Mouse (Mus musculus): Measurements from ENCODE around the gene Bag1. TPM values are rescaled to one million over a fixed set of nuclear protein-coding genes. Genes with fewer than 3 reads are reported as not detected.

Bag1 gene
- polyA plus RNA-seq, 1 experiment from 2014 or later, result 218 TPM

GRCm38 (mm10) chr4:40923087-40923651 lies 24.9 kb downstream of the Bag1 start:
- Histone ChIP-seq H3K4me2 (ENCODE audit: low read depth, low read length) (no peak overlapping the region), H3K27me3 (ENCODE audit: control insufficient read depth, insufficient read depth, low read length) (no peaks in the 10 kb centered on the region), H3K9me3 (replicated peaks; ENCODE audit: control insufficient read depth, low read length) (no peaks in the 10 kb centered on the region), H3K4me1 (ENCODE audit: control insufficient read depth, insufficient read depth, low read length) (peaks cover 10% of the 10 kb centered on the region), H3K9ac (ENCODE audit: low read length) (no peak overlapping the region), H3K4me3 (ENCODE audit: low read length) (no peak overlapping the region), H3K36me3 (ENCODE audit: control insufficient read depth, insufficient read depth) (no peaks in the 10 kb centered on the region), H3K27ac (ENCODE audit: low read length) (no peak overlapping the region)
- no peak for ATAC-seq (replicated peaks; ENCODE audit: extremely low read depth, insufficient read depth, low FRiP score)
- 65% methylated on average over 6 of the region's 6 CpGs for WGBS

DNA sequence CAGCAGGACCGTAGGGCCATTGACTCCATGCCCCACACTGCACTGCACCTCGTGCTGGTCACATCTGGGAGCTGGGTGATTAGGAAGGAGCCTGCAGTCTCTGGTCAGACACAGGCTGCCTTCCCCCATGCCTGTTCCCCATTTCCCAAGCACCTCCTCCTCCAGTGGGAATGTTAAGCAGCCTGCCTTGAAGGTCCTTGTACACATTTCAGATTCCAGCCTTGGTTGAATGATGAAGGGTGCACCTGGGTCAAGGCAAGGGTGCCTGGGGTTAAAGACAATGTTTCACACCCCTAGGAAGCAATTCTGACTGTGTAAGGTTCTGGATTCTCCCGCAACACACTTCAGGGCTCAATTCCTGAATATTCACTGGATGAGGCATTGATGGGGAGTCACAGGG lies 26.8 kb downstream of the Bag1 start:
- 70% methylated on average over 3 of the region's 3 CpGs for WGBS
- peaks cover 10% of the 10 kb centered on the region for H3K4me1 ChIP-seq (ENCODE audit: control insufficient read depth, insufficient read depth, low read length)
- no peak overlapping the region for H3K9ac ChIP-seq (ENCODE audit: low read length)
- no peak for ATAC-seq (replicated peaks; ENCODE audit: extremely low read depth, insufficient read depth, low FRiP score)
- H3K36me3 ChIP-seq (ENCODE audit: control insufficient read depth, insufficient read depth), result no peaks in the 10 kb centered on the region
- no peak overlapping the region for H3K4me3 ChIP-seq (ENCODE audit: low read length)
- H3K4me2 ChIP-seq (ENCODE audit: low read depth, low read length), result no peak overlapping the region
- no peaks in the 10 kb centered on the region for H3K9me3 ChIP-seq (replicated peaks; ENCODE audit: control insufficient read depth, low read length)
- H3K27me3 ChIP-seq (ENCODE audit: control insufficient read depth, insufficient read depth, low read length), result no peaks in the 10 kb centered on the region
- H3K27ac ChIP-seq (ENCODE audit: low read length), result no peak overlapping the region

DNA sequence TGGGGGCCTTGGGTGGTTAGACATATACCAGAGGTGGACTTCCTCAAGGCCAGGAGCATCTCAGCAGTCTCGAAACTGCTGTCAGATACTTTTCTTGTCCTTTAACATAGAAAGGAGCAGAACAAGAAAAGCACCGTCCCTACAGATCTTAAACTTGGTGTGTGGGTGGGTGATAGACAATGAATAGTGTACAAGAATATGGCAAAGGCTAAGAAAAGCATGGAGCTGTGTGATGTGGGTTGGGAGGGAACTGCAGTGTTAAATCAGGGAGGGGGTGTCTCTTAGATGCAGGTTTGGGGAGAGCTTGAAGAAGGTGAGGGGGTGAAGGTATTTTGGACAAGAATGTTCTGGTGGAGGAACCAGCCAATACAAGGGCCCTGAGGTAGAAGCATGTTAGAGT lies 27.5 kb downstream of the Bag1 start:
- no peak for ATAC-seq (replicated peaks; ENCODE audit: extremely low read depth, insufficient read depth, low FRiP score)

DNA sequence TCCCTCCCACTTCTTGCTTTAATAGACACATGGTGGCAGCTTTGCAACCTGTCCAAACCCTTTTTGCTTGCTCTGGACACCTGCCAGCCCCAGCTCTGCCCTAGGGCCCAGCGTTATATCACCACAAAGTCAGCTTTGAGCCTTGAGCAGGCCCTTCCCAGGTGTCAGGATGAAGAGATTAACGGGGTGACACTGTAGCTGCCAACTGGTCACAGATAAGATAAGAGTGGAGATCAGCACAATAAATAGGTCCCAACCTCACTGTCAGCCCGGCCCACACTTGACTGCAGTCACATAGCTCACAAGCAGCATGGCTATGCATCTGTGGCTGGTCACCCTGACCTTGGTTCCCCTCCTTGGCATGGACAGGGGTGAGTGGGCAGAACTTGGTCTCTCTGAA lies 28.3 kb downstream of the Bag1 start, which contains the start of gene Spink4:
Spink4 (plus strand) TSS at position 268 of the 400 bp plus-strand sequence.
- Histone ChIP-seq H3K4me3 (ENCODE audit: low read length) (no peak within 1 kb of the TSS), H3K27me3 (ENCODE audit: control insufficient read depth, insufficient read depth, low read length) (no peaks in the 10 kb centered on the region), H3K36me3 (ENCODE audit: control insufficient read depth, insufficient read depth) (no peaks in the 10 kb centered on the region), H3K9ac (ENCODE audit: low read length) (no peak within 1 kb of the TSS; the same call in 1 of the 2 replicates), H3K4me2 (ENCODE audit: low read depth, low read length) (no peak within 1 kb of the TSS), H3K4me1 (ENCODE audit: control insufficient read depth, insufficient read depth, low read length) (peaks cover 10% of the 10 kb centered on the region), H3K9me3 (replicated peaks; ENCODE audit: control insufficient read depth, low read length) (no peaks in the 10 kb centered on the region), H3K27ac (ENCODE audit: low read length) (peak within 1 kb of the TSS; percentile 69)
- ATAC-seq (replicated peaks; ENCODE audit: extremely low read depth, insufficient read depth, low FRiP score), result peak; percentile 80
- 7% methylated on average over 3 of the region's 3 CpGs for WGBS

More for the DNA sequence above, 27.5 kb downstream of the Bag1 start:
- peaks cover 10% of the 10 kb centered on the region for H3K4me1 ChIP-seq (ENCODE audit: control insufficient read depth, insufficient read depth, low read length)
- no peak overlapping the region for H3K4me2 ChIP-seq (ENCODE audit: low read depth, low read length)
- H3K27ac ChIP-seq (ENCODE audit: low read length), result no peak overlapping the region; the same call in 1 of the 2 replicates
- H3K27me3 ChIP-seq (ENCODE audit: control insufficient read depth, insufficient read depth, low read length), result no peaks in the 10 kb centered on the region
- no peak overlapping the region for H3K9ac ChIP-seq (ENCODE audit: low read length)
- H3K4me3 ChIP-seq (ENCODE audit: low read length), result no peak overlapping the region
- H3K9me3 ChIP-seq (replicated peaks; ENCODE audit: control insufficient read depth, low read length), result no peaks in the 10 kb centered on the region
- no peaks in the 10 kb centered on the region for H3K36me3 ChIP-seq (ENCODE audit: control insufficient read depth, insufficient read depth)
- 76% methylated on average over 2 of the region's 2 CpGs for WGBS

DNA sequence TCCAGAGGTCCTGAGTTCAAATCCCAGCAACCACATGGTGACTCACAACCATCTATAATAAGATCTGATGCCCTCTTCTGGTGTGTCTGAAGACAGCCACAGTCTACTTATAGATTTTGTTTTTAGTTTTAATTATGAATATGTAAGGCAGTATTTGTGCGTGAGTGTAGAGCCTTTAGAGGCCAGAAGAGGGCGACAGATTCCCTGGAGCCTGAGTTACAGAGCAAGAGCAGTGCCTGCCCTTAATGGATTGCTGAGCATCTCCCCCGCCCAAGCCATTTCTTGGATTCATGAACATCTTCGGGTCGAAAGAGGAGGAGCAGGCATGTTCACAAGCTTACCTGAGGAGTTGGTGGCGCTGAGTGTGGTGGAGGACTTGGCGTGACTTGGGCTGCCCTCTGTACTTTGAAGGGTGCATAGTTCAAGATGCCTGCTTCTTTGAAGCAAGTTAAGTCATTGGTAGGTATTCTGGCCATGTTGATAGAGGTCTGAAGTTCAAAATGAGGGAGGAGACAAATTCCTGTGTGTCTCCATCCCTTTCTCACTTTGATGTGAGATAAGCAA lies 31.4 kb downstream of the Bag1 start:
- WGBS, result 90% methylated on average over 7 of the region's 7 CpGs
- no peaks in the 10 kb centered on the region for H3K27me3 ChIP-seq (ENCODE audit: control insufficient read depth, insufficient read depth, low read length)
- H3K36me3 ChIP-seq (ENCODE audit: control insufficient read depth, insufficient read depth), result no peaks in the 10 kb centered on the region
- peaks cover 10% of the 10 kb centered on the region for H3K4me1 ChIP-seq (ENCODE audit: control insufficient read depth, insufficient read depth, low read length)
- no peaks in the 10 kb centered on the region for H3K9me3 ChIP-seq (replicated peaks; ENCODE audit: control insufficient read depth, low read length)
- H3K9ac ChIP-seq (ENCODE audit: low read length), result no peak overlapping the region
- no peak for ATAC-seq (replicated peaks; ENCODE audit: extremely low read depth, insufficient read depth, low FRiP score)
- no peak overlapping the region for H3K4me2 ChIP-seq (ENCODE audit: low read depth, low read length)
- H3K27ac ChIP-seq (ENCODE audit: low read length), result no peak overlapping the region
- H3K4me3 ChIP-seq (ENCODE audit: low read length), result no peak overlapping the region

DNA sequence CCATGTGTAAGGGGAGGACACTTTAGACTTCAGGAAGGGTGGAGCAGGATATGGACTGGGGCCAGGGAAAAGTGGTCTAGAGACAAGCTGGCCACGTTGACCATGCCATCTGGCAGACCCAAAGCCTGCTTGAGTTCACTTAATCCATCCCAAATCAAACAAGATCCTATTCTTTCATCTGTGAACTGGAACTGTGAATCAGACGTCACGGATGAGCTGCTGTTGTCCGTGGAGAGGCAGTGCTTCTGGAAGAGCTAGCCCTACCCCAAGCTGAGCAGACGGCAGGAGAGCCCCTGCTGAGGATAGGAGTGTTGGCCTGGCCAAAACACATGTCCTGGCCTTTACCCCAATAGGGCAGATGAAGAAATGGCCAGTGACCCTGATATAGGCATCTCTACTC lies 32.1 kb downstream of the Bag1 start:
- Histone ChIP-seq H3K27ac (ENCODE audit: low read length) (no peak overlapping the region), H3K27me3 (ENCODE audit: control insufficient read depth, insufficient read depth, low read length) (no peaks in the 10 kb centered on the region), H3K4me3 (ENCODE audit: low read length) (no peak overlapping the region), H3K9ac (ENCODE audit: low read length) (no peak overlapping the region), H3K36me3 (ENCODE audit: control insufficient read depth, insufficient read depth) (no peaks in the 10 kb centered on the region), H3K4me1 (ENCODE audit: control insufficient read depth, insufficient read depth, low read length) (peaks cover 10% of the 10 kb centered on the region), H3K4me2 (ENCODE audit: low read depth, low read length) (no peak overlapping the region), H3K9me3 (replicated peaks; ENCODE audit: control insufficient read depth, low read length) (no peaks in the 10 kb centered on the region)
- 68% methylated on average over 5 of the region's 5 CpGs for WGBS
- ATAC-seq (replicated peaks; ENCODE audit: extremely low read depth, insufficient read depth, low FRiP score), result no peak

GRCm38 (mm10) chr4:40914287-40914867 lies 33.7 kb downstream of the Bag1 start:
- Histone ChIP-seq H3K9me3 (replicated peaks; ENCODE audit: control insufficient read depth, low read length) (no peaks in the 10 kb centered on the region), H3K9ac (ENCODE audit: low read length) (no peak overlapping the region), H3K36me3 (ENCODE audit: control insufficient read depth, insufficient read depth) (no peaks in the 10 kb centered on the region), H3K4me1 (ENCODE audit: control insufficient read depth, insufficient read depth, low read length) (peaks cover under 1% of the 10 kb centered on the region; the same call in 1 of the 2 replicates), H3K4me3 (ENCODE audit: low read length) (no peak overlapping the region), H3K4me2 (ENCODE audit: low read depth, low read length) (no peak overlapping the region), H3K27ac (ENCODE audit: low read length) (no peak overlapping the region), H3K27me3 (ENCODE audit: control insufficient read depth, insufficient read depth, low read length) (no peaks in the 10 kb centered on the region)
- ATAC-seq (replicated peaks; ENCODE audit: extremely low read depth, insufficient read depth, low FRiP score), result no peak

DNA sequence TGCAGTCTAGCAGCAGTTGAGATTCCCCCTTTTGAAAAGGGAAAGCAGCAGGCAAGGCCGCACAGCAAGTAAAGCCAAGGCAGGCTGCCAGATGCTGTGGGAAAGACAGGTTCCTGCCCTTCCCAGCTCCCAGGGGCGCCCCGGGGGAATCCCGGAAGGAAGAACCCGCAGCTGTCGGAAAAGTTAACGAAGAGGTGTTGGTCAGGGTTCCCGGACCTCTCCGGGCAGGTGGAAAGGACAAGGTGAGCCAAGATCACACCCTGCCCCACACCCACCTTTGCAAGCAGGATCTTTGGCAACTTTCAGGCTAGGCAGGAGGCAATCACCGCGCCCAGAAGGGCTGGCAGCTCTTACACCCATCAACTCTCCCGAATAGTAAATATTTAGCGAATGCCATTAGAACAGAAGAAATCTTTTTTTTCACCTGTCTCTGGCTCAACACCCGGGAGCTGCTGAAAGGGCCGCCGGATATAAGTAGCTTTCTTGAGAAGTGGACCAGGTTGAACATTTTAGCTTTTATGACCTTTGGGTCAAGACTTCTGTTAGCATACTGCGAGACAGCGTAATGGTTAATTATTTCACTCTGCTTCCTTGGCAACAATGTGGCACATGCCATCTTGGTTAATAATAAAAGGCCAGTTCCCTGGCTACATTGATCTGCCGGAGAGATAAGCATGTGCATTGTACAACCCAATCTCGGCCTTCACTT lies 39.7 kb downstream of the Bag1 start:
- Histone ChIP-seq H3K9me3 (replicated peaks; ENCODE audit: control insufficient read depth, low read length) (no peaks in the 10 kb centered on the region), H3K4me3 (ENCODE audit: low read length) (no peak overlapping the region), H3K27me3 (ENCODE audit: control insufficient read depth, insufficient read depth, low read length) (no peaks in the 10 kb centered on the region), H3K4me2 (ENCODE audit: low read depth, low read length) (peak overlapping the region; percentile 37), H3K9ac (ENCODE audit: low read length) (peak overlapping the region; percentile 49), H3K4me1 (ENCODE audit: control insufficient read depth, insufficient read depth, low read length) (peaks cover 8% of the 10 kb centered on the region; the same call in 1 of the 2 replicates), H3K27ac (ENCODE audit: low read length) (peak overlapping the region; percentile 59), H3K36me3 (ENCODE audit: control insufficient read depth, insufficient read depth) (no peaks in the 10 kb centered on the region)
- WGBS, result 39% methylated on average over 20 of the region's 20 CpGs
- ATAC-seq (replicated peaks; ENCODE audit: extremely low read depth, insufficient read depth, low FRiP score), result no peak

GRCm38 (mm10) chr4:40906298-40906697 lies 41.8 kb downstream of the Bag1 start:
- Histone ChIP-seq H3K9ac (ENCODE audit: low read length) (no peak overlapping the region), H3K27me3 (ENCODE audit: control insufficient read depth, insufficient read depth, low read length) (no peaks in the 10 kb centered on the region), H3K4me3 (ENCODE audit: low read length) (no peak overlapping the region), H3K36me3 (ENCODE audit: control insufficient read depth, insufficient read depth) (no peaks in the 10 kb centered on the region), H3K4me2 (ENCODE audit: low read depth, low read length) (no peak overlapping the region), H3K9me3 (replicated peaks; ENCODE audit: control insufficient read depth, low read length) (no peaks in the 10 kb centered on the region), H3K27ac (ENCODE audit: low read length) (no peak overlapping the region), H3K4me1 (ENCODE audit: control insufficient read depth, insufficient read depth, low read length) (peaks cover 8% of the 10 kb centered on the region; the same call in 1 of the 2 replicates)
- 8% methylated on average over 1 of the region's 1 CpGs for WGBS
- no peak for ATAC-seq (replicated peaks; ENCODE audit: extremely low read depth, insufficient read depth, low FRiP score)

All from heart, embryonic 16.5 days (tissue).